Mouse (Mus musculus) T-helper 1 cell (primary cell): Measurements from ENCODE around the gene Pank4.

Experiments
- in situ Hi-C: fragments of 300-600 bp; cut with MboI, MseI; formaldehyde crosslinking; loops from one replicate; pipeline ENCODE4 v1.15.1; 2025; ENCODE audit warnings: high pct_unique_total_duplicates

Gene Pank4

DNA sequence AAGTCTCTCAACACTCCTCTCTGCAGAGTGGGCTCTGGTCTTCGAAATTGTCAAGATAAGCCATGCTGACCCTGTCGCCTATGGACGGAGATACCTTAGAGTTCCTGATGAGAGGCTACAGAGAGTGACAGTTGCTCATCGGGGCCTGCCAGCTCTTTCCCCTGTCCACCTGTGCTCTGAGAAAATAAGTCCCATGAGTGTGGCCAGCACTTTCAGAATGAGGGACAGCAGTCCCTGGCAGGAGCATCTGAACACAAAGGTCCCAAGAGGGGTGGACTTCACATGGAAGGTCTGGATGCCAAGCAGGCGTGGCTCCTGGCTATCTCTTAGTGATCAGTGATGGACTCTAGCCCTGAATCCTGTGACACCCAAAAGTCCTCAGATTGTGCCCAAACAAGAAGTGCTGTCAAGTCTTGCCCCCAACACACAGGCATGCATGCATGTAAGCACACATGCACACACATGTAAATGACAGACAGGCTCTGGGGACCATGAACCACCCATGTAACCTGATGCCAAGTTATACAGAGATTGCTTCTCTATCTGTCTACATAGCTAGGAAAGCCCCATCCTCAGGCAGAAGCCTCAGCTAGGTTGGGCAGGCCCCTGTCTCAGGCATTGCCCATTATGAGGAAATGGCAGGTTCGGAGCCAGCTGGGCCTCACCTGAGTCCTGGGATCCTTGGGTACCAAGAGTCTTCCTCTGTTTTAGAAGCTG lies 20.4 kb upstream of the Pank4 start:
- in situ Hi-C loops = no loop called here

DNA sequence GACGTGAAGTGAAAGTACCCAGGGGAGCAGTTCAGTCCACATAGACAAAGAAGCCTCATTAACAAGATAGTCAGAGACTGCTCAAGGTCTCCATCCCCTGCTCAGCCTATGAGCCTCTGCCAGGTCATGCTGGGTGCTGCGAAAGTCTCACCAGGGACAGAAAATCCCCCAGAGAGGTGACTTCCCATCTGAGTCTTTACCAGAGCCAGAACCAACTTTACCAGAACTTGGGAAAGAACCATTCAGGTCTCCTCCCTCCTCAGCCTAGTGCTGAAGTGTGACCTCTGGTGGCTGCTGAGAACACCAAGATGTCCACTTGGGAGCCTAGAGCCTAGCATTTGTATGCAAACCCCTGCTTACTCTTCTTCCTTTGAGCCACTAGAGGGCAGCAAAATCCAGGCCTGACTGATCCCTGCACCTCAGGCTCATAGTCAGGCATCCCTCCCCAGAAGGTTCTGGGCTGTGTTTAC lies 19.8 kb upstream of the Pank4 start:
- in situ Hi-C loops = no loop called here

DNA sequence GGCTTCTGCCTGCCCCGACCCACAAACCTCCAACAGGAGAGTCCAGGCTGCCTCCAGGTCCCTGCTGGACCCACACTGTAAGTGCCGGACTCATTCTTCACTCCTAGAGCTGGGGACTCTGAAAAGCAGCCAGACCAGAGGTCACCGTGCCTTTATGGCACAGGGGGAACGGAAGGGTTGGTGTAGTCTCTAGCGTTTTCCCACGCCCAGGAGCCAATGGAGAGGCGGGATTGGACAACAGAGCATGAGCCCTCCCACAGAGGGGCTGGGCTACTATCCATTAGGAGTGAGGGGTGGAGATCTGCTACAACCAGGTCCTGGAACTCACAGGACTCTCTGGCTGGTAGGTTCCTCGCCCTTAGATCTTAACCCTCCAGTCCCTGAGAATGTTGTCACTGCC lies 17.6 kb upstream of the Pank4 start:
- in situ Hi-C loops = no loop called here

DNA sequence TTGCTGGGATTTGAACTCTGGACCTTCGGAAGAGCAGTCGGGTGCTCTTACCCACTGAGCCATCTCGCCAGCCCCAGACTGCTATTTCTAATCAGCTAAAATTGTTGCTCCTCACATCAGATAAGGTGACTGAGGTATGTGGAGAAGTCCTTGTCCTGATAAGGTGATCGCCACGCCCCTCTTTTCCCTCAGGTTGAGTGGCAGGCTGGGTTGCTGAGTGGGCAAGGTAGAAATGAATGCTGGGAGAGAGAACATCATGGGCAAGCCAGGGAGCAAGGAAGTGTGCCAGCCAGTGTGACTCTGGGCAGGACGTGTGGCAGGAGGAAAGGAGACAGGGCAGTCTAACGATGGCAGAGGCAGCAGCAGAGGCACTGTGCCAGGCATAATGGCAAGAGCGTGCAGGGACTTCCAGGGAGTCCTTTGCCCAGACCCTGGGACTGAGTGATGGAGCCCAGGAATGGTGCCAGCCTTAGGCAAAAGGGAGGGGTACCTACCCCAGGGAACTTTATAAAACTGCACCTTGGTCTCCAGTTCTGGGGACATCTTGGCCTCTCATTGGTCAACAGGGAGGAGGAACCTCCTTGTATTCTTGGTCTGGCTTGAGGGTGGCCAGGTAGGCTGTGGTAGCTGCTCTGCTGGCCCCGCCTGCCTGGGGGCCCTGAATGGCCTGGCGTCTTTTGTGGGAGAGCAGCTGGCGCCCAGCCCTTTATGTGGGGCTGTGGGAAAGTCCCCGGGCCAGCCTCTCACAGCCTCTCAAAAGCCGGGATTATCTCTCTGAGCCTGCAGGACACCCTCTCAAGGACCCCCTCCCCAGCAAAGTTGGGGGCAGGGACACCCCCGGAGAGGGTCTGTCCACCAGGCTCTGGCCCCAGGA lies 15.6 kb upstream of the Pank4 start:
- in situ Hi-C loops = no loop called here

DNA sequence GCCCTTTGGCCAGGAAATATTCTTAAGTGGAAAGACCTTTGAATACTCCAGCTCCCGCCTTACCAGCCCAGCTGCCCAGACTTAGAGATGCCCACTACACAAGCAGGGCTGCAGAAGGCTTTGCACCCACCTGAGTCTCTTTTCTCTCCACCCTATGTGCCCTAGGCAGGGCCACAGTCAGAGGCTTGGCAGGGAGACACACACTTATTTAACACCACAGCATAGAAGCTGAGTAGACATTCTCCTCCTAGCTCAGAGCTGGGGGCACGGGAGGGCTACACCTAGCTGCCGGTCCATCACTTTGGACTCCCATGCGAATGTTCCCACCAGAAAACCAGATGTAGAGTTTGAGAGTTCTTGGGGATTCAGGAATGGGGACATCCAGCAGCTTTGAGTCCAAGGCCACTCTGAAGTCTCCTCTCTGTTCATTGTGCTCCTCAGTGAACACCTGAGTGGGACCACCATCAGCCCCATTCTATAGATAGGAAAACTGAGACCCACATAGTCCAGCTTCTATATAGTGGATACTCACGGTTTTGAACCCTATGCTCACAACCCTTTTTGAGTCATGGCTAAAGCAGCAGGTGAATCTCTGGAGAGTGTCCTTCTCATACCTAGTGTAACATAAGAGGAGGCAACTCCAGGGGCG lies 14.9 kb upstream of the Pank4 start:
- in situ Hi-C loops = no loop called here

DNA sequence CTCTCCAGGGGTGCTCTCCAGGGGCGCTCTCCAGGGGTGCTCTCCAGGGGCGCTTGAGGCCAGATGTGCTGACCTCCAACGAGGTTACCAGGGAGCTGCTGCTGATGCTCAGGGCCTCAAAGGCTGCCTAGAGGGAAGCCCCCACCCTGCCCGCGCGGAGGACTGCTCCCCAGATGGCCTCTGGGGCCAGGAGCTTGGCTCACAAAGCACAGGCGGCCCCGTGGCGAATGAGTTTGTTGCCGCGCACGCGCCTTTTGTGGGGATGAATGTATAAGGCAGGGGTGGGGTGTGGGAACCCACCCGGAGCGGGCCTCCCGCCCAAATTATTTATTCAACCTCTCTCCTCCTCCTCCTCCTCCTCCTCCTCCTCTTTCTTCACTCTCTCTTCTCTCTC lies 14.3 kb upstream of the Pank4 start:
- in situ Hi-C loops = no loop called here

DNA sequence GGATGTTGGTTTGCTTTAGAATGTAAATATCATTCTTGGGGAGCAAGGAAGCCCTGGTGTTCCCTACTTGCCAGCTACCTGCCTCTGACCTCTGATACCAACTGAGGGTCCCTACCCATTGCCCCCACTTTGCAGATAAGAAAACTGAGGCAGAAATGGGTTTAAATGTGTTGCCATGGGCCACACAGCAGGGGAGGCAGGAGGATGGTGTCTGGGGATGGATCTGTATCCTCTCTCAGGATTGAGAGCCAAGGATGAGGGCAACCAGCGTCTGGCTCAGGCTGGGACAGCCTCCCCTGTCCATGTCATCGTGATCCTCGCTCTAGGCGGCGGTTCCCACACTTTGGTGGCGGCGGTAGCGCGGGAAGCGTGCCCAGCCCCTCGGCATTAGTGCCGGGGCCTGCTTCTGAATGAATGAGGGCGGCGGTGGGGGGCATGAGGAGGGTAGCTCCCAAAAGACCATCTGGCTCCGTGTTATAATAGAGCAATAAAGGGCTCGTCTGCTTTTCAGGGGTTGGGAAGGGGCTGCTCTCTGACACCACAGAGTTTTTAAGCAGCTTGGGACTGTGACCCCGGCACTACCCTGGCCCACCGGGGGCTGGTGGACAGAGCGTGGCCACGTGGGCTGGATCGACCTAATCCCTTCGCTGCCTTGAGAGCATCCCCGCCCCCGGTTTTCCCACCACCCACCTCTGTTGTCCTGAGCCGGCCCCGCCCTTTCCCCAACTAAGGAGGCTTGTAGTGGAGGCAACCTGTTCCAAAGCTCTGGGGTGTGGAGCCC lies 11.3 kb upstream of the Pank4 start:
- in situ Hi-C loops = no loop called here

DNA sequence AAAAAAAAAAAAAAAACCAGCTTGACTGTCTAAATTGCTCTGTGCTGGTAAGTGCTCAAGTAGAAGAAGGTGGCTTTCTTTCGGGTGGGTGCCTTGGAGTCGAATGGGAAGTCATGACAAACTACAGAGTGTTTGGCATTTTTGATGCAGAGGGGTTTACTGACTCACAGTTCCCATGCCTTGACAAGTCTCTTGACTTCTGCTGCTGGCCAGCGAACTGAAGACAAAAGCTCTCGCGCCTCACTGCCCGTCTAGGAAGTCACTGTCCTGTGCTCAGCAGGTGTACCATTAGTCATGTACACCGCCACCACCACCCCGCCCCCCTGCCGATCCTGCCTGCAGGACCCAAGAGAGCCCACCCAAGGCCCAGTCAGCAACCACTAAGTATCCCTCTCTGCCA lies 7.3 kb upstream of the Pank4 start:
- in situ Hi-C loops = no loop called here

DNA sequence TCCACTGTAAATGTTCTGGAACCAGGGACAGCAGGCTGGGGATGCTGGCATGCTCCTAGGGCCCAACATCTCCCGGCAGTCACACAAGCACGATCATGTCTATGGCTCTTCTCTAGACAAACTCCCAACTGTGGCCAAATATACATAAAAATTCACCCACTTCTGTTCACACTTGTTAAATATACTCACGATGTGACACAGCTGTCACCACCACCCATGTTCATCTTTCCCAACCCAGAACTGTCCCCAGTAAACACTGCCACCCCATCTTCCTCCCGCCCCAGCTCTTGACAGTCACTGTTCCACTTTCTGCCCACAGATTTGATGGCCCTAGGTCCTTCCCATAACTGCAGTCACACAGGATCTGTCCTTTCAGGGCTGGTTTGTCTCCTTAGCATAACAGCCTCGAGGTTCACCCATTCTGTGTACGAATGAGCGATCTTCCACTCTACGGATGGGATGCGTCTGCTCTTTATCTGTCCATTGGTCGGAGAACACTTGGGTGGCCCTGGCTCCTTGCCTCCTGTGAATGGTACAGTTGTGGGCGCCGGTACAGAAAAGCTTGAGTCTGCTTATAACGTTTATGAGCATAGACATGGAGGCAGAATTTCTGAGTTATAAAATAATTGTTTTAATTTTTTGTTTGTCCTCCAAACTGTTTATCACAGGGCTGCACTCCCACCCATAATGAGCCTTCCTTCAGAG lies 6.5 kb upstream of the Pank4 start:
- in situ Hi-C loops = no loop called here

DNA sequence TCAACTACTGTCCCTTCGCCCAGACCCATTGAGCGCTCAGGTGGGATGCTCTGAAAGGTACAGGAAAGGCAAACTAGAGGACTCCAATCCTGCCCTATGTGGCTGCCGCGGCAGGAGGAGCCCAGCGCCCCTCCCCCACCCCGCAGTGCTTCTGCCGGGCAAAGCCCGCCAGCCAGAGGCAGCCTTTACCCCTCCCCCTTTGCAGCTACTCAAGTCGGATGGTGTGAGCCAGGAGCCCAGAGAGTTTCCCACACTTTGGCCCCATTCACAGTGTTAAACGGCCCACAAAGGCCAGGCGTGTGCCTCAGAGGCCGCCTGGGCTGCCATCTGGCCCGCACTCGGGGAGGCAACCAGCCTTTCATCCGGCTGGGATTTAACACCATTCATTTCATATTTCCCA lies 5.8 kb upstream of the Pank4 start:
- in situ Hi-C loops = no loop called here

DNA sequence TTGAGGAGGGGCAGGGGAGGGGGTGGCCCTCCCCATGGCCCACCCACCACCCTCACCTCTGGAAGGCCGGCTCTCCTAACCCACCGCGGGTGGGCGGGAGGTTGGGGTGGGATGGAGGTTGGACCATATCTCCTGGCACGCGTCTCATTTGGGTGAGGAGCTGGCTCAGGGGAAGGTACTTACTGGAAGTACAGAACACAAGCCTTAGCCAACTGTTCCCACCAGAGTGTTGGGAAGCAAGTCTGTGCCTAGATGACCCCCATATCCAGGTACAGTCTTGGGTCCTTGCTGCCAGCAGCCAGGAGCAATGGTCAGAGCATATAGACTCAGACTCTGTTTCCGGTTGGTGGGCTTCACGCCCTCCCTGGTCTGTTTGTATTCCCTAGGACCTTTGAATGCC lies 5.3 kb upstream of the Pank4 start:
- in situ Hi-C loops = no loop called here

DNA sequence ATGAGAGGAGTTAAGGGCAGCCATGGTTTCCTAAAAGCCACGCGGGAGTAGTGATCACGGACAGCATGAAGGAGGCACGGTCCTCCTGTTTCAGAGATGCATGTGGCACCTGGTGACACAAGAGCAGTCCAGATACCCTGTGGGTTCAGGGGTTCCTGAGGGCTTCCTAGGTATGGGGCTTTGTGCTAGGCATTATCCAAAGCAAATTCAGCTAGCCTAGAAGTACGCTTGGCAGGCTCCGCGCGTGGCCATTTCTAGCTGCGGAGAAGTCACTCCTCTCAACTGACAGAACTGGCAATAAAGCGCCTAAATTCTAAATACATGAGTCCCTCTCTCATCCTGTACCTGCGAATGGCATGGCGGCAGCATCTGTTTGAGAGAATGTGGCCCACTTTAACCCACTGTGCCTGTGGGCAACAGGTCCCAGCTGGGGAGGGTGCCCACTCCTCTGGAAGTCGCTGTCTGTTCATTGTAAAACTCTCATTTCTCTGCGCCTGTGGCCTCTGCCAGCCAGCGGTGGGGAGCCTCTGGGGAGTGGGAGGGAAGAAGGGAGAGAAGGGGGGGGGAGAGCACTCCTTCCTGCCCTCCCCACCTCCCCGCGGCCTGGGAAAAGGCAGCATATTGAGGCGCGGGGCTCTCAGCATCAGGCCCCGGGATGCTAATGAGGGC lies 3.8 kb upstream of the Pank4 start:
- in situ Hi-C loops = no loop called here

DNA sequence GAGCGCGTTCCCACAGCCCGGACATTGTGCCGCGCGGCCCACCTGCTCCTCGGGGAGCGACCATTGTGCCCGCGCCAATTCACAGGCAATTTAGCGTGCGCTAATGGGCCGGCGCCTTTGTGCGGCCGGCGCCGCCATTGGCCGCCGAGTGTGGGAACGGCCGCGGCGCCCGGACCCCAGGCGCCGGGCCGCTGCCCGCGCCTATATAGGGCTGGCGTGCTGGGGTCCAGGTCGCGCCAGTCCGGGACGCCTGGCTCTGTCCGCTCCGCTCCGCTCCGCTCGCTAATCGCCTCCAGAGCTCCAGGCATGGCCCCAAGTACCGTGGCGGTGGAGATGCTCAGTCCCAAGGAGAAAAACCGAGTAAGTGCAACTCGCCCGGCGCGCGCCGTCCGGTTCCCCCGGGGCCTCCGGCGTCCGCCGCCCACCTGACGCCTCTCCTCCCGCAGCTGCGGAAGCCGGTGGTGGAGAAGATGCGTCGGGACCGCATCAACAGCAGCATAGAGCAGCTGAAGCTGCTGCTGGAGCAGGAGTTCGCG lies 3.2 kb upstream of the Pank4 start, which contains the start of gene Hes5:
Hes5 (plus strand) TSS at position 234 of the 536 bp plus-strand sequence.
- in situ Hi-C loops = no loop called here

DNA sequence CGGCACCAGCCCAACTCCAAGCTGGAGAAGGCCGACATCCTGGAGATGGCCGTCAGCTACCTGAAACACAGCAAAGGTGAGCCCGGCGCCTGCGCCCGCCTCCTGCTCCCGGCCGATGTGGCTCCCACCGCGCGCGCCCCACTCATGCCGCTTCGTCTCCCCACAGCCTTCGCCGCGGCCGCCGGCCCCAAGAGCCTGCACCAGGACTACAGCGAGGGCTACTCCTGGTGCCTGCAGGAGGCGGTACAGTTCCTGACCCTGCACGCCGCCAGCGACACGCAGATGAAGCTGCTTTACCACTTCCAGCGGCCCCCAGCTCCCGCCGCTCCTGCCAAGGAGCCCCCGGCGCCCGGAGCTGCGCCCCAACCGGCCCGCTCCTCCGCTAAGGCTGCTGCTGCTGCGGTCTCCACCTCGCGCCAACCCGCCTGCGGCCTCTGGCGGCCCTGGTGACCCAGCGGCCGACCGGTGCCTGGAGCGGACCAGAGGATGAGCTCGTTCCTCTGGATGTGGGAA lies 2.6 kb upstream of the Pank4 start:
- in situ Hi-C loops = no loop called here

DNA sequence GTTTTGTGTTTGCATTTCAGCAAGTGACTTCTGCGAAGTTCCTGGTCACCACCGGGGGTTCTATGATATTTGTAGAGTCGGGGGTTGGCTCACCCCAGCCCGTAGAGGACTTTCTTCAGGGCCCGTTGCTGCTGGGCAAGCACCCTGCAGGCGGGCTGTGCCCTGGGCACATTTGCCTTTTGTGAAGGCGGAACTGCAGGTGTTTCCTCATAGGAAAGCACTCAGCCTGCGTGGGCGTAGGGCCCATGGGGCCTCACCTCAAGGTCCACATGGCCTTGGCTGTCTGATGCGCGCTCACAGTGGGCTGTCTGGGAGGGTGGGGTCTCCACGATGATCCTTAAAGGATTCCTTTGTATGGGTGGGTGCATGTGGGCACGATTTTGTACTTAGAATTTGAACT lies 2.0 kb upstream of the Pank4 start:
- in situ Hi-C loops = no loop called here

DNA sequence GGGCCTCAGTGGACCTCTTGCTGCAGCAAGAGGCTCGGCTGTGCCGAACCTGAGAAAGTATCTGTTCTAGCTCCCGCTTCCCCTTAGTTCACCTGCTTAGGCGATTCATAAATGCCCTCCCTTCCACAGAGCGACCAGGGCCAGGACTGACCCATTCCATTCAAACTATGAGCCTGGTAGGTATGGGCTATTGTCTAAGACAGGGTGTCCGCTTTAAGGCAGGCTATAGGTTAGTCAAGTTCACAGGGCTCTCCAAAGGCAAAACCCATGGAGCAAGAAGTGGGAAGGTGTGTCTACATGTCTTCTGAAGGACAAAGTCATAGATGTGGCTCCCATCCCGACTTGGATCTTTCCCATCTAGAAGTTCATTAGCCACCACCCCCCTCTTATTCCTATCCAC lies 1.2 kb upstream of the Pank4 start:
- in situ Hi-C loops = no loop called here

DNA sequence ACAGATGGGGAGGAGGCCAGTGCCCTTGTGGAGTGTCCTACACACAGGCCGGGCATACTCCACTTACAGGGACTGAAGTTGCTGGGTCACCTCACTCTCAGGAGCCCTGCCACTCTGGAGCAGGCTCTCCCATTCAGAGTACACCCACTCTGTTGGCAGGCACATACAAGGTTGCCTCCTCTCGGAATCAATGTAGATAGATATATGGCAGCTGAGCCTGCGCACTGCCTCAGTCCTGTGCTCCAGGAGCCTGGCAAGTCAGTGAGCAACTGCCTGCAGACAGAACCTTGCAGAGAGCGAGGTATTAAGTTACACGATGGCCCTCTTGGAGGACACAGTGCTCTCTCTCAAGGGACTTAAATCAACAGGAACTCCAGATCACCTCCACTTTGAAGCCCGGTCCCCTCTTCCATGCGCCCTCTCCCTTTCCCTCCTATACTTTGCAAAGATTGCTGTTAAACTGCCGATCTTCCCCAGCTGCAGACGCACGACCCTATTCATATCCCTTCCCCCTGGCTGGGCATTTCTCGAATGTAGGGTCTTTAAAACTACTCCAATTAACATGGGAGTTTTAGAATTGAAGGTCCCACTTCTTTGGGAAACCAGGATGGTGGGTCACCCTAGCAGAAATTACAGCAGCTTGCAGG lies 610 bp upstream of the Pank4 start:
- in situ Hi-C loops = no loop called here

DNA sequence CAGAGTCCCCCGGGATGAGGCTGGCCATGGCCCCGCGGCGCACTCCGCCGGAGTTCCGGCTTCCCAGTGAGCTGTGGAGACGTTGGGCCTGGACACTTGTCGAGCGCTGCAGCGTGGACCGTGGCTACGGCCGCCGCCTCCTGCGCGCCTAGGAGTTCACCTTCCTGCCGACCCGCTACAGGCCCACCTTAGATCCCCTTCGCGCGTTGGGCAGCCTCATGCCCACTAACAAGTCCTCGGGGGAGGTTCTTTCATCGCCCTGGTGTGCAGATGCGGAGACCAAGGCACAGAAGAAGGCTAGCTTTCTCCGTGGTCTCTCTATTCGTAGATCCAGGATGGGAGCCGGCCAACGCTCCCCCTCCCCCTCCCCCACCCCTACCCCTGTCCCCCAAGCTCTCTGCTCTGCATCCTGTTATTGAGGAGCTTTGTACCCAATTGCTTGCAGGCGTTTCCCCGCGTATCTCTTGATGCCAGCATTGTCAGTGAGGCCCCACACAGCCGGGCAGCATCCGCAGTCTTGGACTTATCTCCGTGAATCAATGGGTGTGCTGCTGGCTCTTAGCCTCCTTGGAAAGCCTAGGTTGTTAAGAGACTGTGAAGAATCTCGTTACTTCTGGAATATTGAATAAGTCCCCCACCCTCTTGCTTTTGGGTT lies 785 bp downstream of the Pank4 start:
- in situ Hi-C loops = no loop called here

DNA sequence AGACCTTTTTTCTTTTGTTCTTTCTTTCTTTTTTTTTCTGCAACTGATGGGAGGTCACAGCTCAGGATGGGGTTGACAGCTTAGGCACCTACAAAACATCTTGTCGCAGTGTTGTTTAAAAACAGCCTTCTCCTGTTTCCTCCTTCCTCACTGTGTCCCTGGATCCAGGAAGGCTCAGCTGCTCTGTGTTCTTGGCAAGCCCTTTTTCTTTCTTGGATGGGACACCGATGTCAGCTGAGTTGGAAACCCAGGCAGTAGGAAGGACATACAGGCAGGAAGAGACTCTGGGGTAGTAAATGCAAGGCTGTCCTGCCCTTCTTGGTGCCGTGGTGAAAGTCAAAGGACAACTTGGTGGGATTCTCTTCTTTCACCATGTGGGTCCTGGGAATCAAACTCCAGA lies 1.9 kb downstream of the Pank4 start:
- in situ Hi-C loops = no loop called here
